Mouse (Mus musculus) 3134 (cell line): Measurements from ENCODE around the gene Cfap299.
"Not testable (repeated sequence)": the region's sequence is repeated elsewhere in the genome, so short reads cannot be mapped to it uniquely, and the experiment has no call there.

Experiments used
- DNase-seq: peaks from one replicate; pipeline ENCODE4 v3.0.0-alpha.2; 2011; ENCODE audit warnings: low spot score; ENCODE audit not compliant: insufficient read length; ENCODE audit errors: extremely low read depth

Gene Cfap299

GRCm38 (mm10) chr5:98328848-98329624 is at the start of gene Cfap299:
Cfap299 (plus strand) TSS chr5:98329304.
- DNase-seq, result peak; percentile 13

- no peak for DNase-seq
Measured at GRCm38 (mm10) chr5:98281993-98282392, 47.1 kb upstream of the Cfap299 start.

- DNase-seq, result no peak
Measured at GRCm38 (mm10) chr5:98283696-98284478, 45.2 kb upstream of the Cfap299 start.

GRCm38 (mm10) chr5:98290642-98291041 is 38.5 kb upstream of the Cfap299 start:
- no peak for DNase-seq

GRCm38 (mm10) chr5:98292388-98293048 is 36.6 kb upstream of the Cfap299 start:
- no peak for DNase-seq

GRCm38 (mm10) chr5:98293049-98293715 is 35.9 kb upstream of the Cfap299 start:
- no peak for DNase-seq

GRCm38 (mm10) chr5:98300079-98300478 is 29.0 kb upstream of the Cfap299 start:
- no peak for DNase-seq

- no peak for DNase-seq
Measured at GRCm38 (mm10) chr5:98305673-98306072, 23.4 kb upstream of the Cfap299 start.

- DNase-seq, result no peak
Measured at GRCm38 (mm10) chr5:98306528-98306927, 22.6 kb upstream of the Cfap299 start.

GRCm38 (mm10) chr5:98326625-98327024 is 2.5 kb upstream of the Cfap299 start:
- DNase-seq, result no peak

- not testable (repeated sequence) for DNase-seq
Measured at GRCm38 (mm10) chr5:98343751-98344150, 14.6 kb downstream of the Cfap299 start.

- DNase-seq, result no peak
Measured at GRCm38 (mm10) chr5:98344581-98344980, 15.5 kb downstream of the Cfap299 start.

- DNase-seq, result no peak
Measured at GRCm38 (mm10) chr5:98346067-98346466, 17.0 kb downstream of the Cfap299 start.

GRCm38 (mm10) chr5:98348605-98349004 is 19.5 kb downstream of the Cfap299 start:
- DNase-seq, result peak; percentile 32

- DNase-seq, result no peak
Measured at GRCm38 (mm10) chr5:98359912-98360311, 30.8 kb downstream of the Cfap299 start.

GRCm38 (mm10) chr5:98360792-98361419 is 31.8 kb downstream of the Cfap299 start:
- DNase-seq, result no peak

- no peak for DNase-seq
Measured at GRCm38 (mm10) chr5:98363428-98363827, 34.3 kb downstream of the Cfap299 start.

- DNase-seq, result peak; percentile 20
Measured at GRCm38 (mm10) chr5:98365340-98365739, 36.2 kb downstream of the Cfap299 start.

- DNase-seq, result no peak
Measured at GRCm38 (mm10) chr5:98368822-98369221, 39.7 kb downstream of the Cfap299 start.

- no peak for DNase-seq
Measured at GRCm38 (mm10) chr5:98369426-98369825, 40.3 kb downstream of the Cfap299 start.
